Mouse (Mus musculus) monocyte, adult 2 months (primary cell): Measurements from ENCODE around the gene C1ql1.

ENCODE experiments used
- DNase-seq, 2 experiments: peaks; one replicate each; pipeline ENCODE4 v3.0.0; 2022; ENCODE audit warnings: low spot score in 2 of 2, low read depth in 1 of 2

The C1ql1 gene

GRCm38 (mm10) chr11:102902107-102902506, 44.4 kb downstream of the C1ql1 start:
- DNase-seq, result no peak

- DNase-seq, result no peak
Measured at GRCm38 (mm10) chr11:102901199-102901598, 45.3 kb downstream of the C1ql1 start.

- DNase-seq, result peak in 1 of 2 experiments; percentile 21
Measured at GRCm38 (mm10) chr11:102900763-102901162, 45.7 kb downstream of the C1ql1 start, which contains the start of gene Gfap. Gene Gfap, minus strand, starts transcription at chr11:102900912.

GRCm38 (mm10) chr11:102898408-102898807, 48.1 kb downstream of the C1ql1 start:
- DNase-seq, result no peak

GRCm38 (mm10) chr11:102896641-102897040, 49.8 kb downstream of the C1ql1 start:
- no peak for DNase-seq

GRCm38 (mm10) chr11:102895779-102896178, 50.7 kb downstream of the C1ql1 start:
- no peak for DNase-seq

GRCm38 (mm10) chr11:102894716-102895115, 51.8 kb downstream of the C1ql1 start:
- DNase-seq, result no peak

- DNase-seq, result peak; percentile 18 to 22
Measured at GRCm38 (mm10) chr11:102893015-102893651, 53.4 kb downstream of the C1ql1 start.

- DNase-seq, result no peak
Measured at GRCm38 (mm10) chr11:102890096-102890495, 56.4 kb downstream of the C1ql1 start.
